Mouse (Mus musculus) stomach, embryonic 15.5 days (tissue): ENCODE data around the gene Cela1. TPM values are rescaled to one million over a fixed set of nuclear protein-coding genes. Genes with fewer than 3 reads are reported as not detected.

Experiments
- ATAC-seq: fragments of 200-750 bp; cut with Nextera tagmentation; 2 replicates; pipeline ENCODE4 v1.8.0; 2017; ENCODE audit warnings: low read depth, moderate number of reproducible peaks, moderate TSS enrichment; ENCODE audit not compliant: insufficient read depth, low FRiP score
- H3K27ac ChIP-seq: fragments of 300-500 bp; sonication (generic); 2 replicates; pipeline ENCODE4 v1.5.1; 2015; ENCODE audit warnings: mild to moderate bottlenecking, inconsistent platforms
- H3K27me3 ChIP-seq: fragments of 300-500 bp; sonication (generic); replicated peaks from 2 replicates; pipeline ENCODE4 v1.6.1; 2015; ENCODE audit warnings: inconsistent platforms
- H3K36me3 ChIP-seq: fragments of 300-500 bp; sonication (generic); 2 replicates; pipeline ENCODE4 v1.6.1; 2015; ENCODE audit warnings: inconsistent platforms
- H3K4me1 ChIP-seq: fragments of 300-500 bp; sonication (generic); 2 replicates; pipeline ENCODE4 v1.6.1; 2015; ENCODE audit warnings: inconsistent platforms
- H3K4me2 ChIP-seq: fragments of 300-500 bp; sonication (generic); 2 replicates; pipeline ENCODE4 v1.6.1; 2015; ENCODE audit warnings: mild to moderate bottlenecking, inconsistent platforms
- H3K4me3 ChIP-seq: fragments of 300-500 bp; sonication (generic); replicated peaks from 2 replicates; pipeline ENCODE4 v1.5.1; 2015; ENCODE audit warnings: inconsistent platforms
- H3K9ac ChIP-seq: fragments of 300-500 bp; sonication (generic); 2 replicates; pipeline ENCODE4 v1.6.1; 2015; ENCODE audit warnings: inconsistent platforms
- H3K9me3 ChIP-seq: fragments of 300-500 bp; sonication (generic); 2 replicates; pipeline ENCODE4 v1.6.1; 2016; ENCODE audit warnings: inconsistent platforms
- WGBS: fragments of 180-500 bp; shearing (Covaris S2); methylation state at CpG from one replicate; pipeline ENCODE4 v1.1.7; 2015; 5-methylcytosine and 5-hydroxymethylcytosine counted together
- microRNA-seq: library from miRNA; unstranded; fragments of <30 nt; microRNA quantifications from one replicate; pipeline ENCODE4, GENCODE M21; 2016
- polyA plus RNA-seq: library from polyadenylated mRNA; unstranded; fragments of >200 nt; fragmentation: Nextera tagmentation; extraction: Ambion mirVana; gene quantifications from 2 replicates; pipeline ENCODE4 v1.2.1, GENCODE M21; 2015

The Cela1 gene
- polyA plus RNA-seq, 1 experiment from 2014 or later = 273 TPM

DNA sequence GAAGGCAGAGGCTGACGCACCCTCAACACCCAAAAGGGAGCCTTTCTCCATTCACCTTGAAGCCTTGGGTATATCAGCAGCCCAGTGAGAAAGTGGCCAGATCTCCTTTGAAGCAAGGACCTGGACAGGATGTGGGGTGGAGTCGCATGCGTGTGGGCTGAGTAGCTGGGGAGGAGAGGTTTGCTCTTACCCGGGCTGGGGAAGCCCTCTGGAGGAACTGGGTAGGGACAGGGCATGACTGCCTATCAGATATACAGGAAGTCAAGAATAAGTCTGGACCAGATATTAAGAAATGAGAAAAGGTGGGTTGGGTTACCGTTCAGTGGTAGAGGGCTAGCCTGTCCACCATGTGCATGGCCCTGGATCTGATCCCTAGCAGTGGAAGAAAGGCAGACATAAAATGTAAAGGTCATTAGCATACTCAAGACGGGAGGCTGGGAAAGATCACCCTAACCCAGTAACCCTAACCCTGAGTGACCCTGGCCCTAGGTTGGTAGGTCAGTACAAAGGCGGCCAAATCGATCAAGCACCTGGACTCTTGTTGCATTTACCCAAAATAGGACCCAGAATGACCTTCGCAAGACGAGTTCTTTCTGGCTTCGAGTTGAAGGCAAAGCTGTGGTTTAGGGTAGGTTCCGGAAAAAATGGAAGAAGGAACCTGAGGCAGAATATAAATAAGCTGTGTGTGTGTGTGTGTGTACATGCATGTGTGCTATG is 56.1 kb downstream of the Cela1 start:
- H3K27ac ChIP-seq = no peak overlapping the region
- no peak overlapping the region for H3K4me2 ChIP-seq
- H3K4me1 ChIP-seq = peaks cover 20% of the 10 kb centered on the region
- H3K27me3 ChIP-seq = peaks cover 15% of the 10 kb centered on the region
- no peak for ATAC-seq
- H3K36me3 ChIP-seq = no peaks in the 10 kb centered on the region
- no peak overlapping the region for H3K4me3 ChIP-seq
- WGBS = 76% methylated on average over 12 of the region's 12 CpGs
- no peaks in the 10 kb centered on the region for H3K9me3 ChIP-seq
- no peak overlapping the region for H3K9ac ChIP-seq

DNA sequence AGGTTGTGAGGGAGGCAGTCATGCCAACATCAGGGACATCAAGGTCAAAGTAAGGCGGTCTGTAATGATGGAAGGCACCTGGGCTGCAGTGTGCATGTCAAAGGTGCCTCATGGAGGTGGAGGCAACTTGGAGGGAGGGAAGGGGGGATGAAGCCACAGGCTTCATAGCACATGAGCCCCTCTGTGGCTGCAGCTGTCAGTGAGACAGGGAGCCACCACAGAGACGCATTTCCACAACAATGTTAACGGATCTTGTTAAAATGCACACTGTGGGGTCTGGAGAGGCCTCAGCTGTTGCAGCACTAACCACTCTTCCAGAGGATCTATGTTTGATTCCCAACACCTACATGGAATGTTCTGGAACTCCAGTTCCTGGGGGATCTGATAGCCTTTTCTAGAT is 57.6 kb downstream of the Cela1 start:
- no peak overlapping the region for H3K27ac ChIP-seq

DNA sequence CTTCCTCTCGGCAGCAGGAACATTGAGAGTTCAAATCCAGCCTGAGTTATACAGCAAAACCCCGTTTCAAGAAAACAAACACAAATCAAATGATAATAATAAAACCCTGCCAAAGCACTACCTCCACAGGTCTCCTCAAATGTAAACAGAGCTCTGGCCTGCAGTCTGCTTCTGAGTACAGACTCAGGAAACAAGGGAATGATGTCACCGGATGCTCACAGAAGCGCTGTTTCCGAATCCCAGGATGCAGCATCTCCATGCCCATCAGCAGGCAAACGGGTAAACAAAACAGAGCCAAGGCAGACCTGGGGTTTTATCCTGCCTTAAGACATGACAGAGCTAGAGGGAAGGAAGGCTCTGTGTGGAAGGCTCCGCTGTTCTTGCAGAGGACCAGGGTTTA is 58.9 kb downstream of the Cela1 start:
- no peak for ATAC-seq
- H3K27ac ChIP-seq = no peak overlapping the region
- no peaks in the 10 kb centered on the region for H3K36me3 ChIP-seq
- H3K4me1 ChIP-seq = peaks cover 12% of the 10 kb centered on the region
- no peak overlapping the region for H3K4me2 ChIP-seq
- no peak overlapping the region for H3K9ac ChIP-seq
- no peaks in the 10 kb centered on the region for H3K9me3 ChIP-seq
- 30% methylated on average over 7 of the region's 7 CpGs for WGBS
- no peaks in the 10 kb centered on the region for H3K27me3 ChIP-seq
- H3K4me3 ChIP-seq = no peak overlapping the region

More for the DNA sequence above, 57.6 kb downstream of the Cela1 start:
- no peaks in the 10 kb centered on the region for H3K9me3 ChIP-seq
- H3K27me3 ChIP-seq = 0 out of 2 replicates have a peak, but pooled peaks cover 4% of the 10 kb centered on the region
- H3K4me2 ChIP-seq = no peak overlapping the region
- H3K9ac ChIP-seq = no peak overlapping the region
- ATAC-seq = no peak
- WGBS = 71% methylated on average over 3 of the region's 3 CpGs
- no peak overlapping the region for H3K4me3 ChIP-seq
- no peaks in the 10 kb centered on the region for H3K36me3 ChIP-seq
- peaks cover 12% of the 10 kb centered on the region for H3K4me1 ChIP-seq

DNA sequence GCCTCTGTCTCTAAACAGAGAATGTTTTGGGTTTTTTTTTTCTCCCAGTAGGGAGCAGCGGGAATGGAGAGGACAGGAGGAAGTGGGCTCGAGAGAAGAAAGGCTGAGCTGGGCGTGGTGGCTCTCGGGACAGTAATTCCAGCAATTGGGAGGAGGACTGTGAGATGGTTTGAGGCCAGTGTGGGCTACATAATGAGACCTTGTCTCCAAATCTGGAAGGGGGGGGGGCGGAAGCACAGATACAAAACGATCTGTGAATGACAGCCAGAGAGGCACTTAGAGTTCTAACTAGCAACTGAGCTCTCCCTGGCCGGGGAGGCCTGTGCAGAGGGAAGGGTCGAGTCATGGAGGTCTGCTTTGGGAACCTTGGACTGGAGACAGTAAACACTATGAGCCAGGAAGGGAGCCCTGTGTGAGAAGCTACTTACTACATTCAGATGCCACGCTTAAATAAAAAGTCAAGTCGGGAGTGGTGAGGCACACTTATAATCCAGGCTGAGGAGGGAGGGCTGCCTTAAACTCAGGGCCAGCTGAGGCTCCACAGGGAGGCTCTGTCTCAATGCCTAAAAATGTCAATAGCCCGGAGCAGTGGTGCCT is 59.8 kb downstream of the Cela1 start:
- no peak overlapping the region for H3K4me3 ChIP-seq
- H3K27me3 ChIP-seq = no peaks in the 10 kb centered on the region
- no peak for ATAC-seq
- H3K9me3 ChIP-seq = no peaks in the 10 kb centered on the region
- 0 out of 2 replicates have a peak overlapping the region, but pooled peaks have one; percentile 2 for H3K4me2 ChIP-seq
- peaks cover 12% of the 10 kb centered on the region for H3K4me1 ChIP-seq
- peak overlapping the region; percentile 52; the same call in 1 of the 2 replicates for H3K27ac ChIP-seq
- H3K36me3 ChIP-seq = no peaks in the 10 kb centered on the region
- no peak overlapping the region for H3K9ac ChIP-seq
- WGBS = 18% methylated on average over 11 of the region's 11 CpGs

DNA sequence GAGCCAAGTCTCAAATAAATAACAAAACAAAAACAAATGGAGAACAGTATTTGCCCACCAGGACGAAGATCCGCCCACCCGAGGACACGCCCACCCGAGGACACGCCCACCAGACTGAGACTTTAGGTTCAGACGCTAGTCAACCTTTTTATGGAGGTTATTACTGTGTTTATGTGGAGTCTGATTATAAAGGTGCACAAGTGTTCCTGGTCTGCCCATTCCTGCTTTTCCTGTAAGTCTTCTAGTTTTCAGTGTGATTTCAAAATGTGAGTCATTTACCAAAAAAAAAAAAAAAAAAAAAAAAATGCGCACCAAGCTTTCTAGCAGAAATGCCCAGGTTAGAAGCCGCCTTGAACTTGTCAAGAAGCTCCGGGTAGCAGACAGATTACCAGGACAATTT is 60.4 kb downstream of the Cela1 start:
- Histone ChIP-seq H3K9ac (no peak overlapping the region), H3K36me3 (no peaks in the 10 kb centered on the region), H3K4me1 (peaks cover 12% of the 10 kb centered on the region), H3K4me2 (no peak overlapping the region), H3K27ac (peak overlapping the region; percentile 52; the same call in 1 of the 2 replicates), H3K4me3 (no peak overlapping the region), H3K9me3 (no peaks in the 10 kb centered on the region), H3K27me3 (no peaks in the 10 kb centered on the region)
- no peak for ATAC-seq
- WGBS = 27% methylated on average over 10 of the region's 10 CpGs

DNA sequence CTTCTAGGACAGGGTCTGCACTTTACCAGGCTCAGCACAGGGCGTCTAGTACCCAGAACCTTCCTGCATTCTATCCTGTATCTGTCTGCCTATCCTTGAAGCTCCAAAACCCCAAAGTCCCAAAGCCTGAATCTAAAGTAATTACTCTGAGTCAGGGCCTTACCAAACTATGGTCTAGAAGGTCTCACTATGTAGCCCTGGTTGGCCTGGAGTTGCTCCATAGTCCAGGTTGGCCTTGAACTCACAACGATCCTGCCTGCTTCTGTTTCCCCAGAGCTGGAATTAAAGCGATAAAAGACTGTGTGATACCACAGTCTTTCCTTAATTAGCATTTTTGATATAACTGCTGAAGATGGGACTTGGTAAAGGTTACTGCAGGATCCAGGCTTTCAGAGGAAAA is 63.3 kb downstream of the Cela1 start:
- Histone ChIP-seq H3K36me3 (peaks cover 4% of the 10 kb centered on the region), H3K4me1 (peaks cover 10% of the 10 kb centered on the region)
- 87% methylated on average over 3 of the region's 3 CpGs for WGBS

More for the DNA sequence above, 63.3 kb downstream of the Cela1 start:
- Histone ChIP-seq H3K27ac (no peak overlapping the region), H3K9me3 (no peaks in the 10 kb centered on the region), H3K4me2 (no peak overlapping the region), H3K4me3 (no peak overlapping the region), H3K27me3 (no peaks in the 10 kb centered on the region), H3K9ac (no peak overlapping the region)
- no peak for ATAC-seq

Small RNA genes lying within 50 kb of the gene (microRNA-seq; reads per million reads assigned to microRNA genes)
- not detected for gene Mir6961

Other genes starting within 250 kb of the Cela1 start
- gene Letmd1, start 218.9 kb downstream of the Cela1 start, polyA plus RNA-seq = 25.5 and 30.3 TPM in 2 replicates
- gene Csrnp2, start 192.4 kb downstream of the Cela1 start, polyA plus RNA-seq = 9.2 and 9.3 TPM in 2 replicates
- gene Tfcp2, start 135.9 kb downstream of the Cela1 start, polyA plus RNA-seq = 22.5 and 25.9 TPM in 2 replicates
- gene Pou6f1, start 87.9 kb downstream of the Cela1 start, polyA plus RNA-seq = 4.7 and 4.9 TPM in 2 replicates
- gene Dazap2, start 72.6 kb downstream of the Cela1 start, polyA plus RNA-seq = 194 and 215 TPM in 2 replicates
- 37.8 and 41.9 TPM in 2 replicates for gene Smagp, start 51.0 kb downstream of the Cela1 start, polyA plus RNA-seq
- gene Bin2, start 18.4 kb downstream of the Cela1 start, polyA plus RNA-seq = 7.1 TPM in 2 replicates
- gene Galnt6, start 41.5 kb upstream of the Cela1 start, polyA plus RNA-seq = 4.0 and 4.4 TPM in 2 replicates
- 4.6 and 4.9 TPM in 2 replicates for gene Slc4a8, start 73.8 kb upstream of the Cela1 start, polyA plus RNA-seq
- gene Scn8a, start 181.9 kb upstream of the Cela1 start, polyA plus RNA-seq = 2.2 and 2.9 TPM in 2 replicates